Mouse (Mus musculus) MEL (cell line): Measurements from ENCODE around the gene Shb. TPM values are rescaled to one million over a fixed set of nuclear protein-coding genes. Genes with fewer than 3 reads are reported as not detected.

Experiments used
- DNase-seq: peaks from one replicate; pipeline ENCODE4 v3.0.0; 2011; ENCODE audit warnings: low read depth, low spot score
- H3K27ac ChIP-seq: 2 replicates; pipeline ENCODE4 v1.5.1; 2012; ENCODE audit warnings: low read depth, mild to moderate bottlenecking, control low read depth, low read length, moderate library complexity; ENCODE audit not compliant: control insufficient read depth
- H3K27me3 ChIP-seq, 2 experiments: fragments of 150-350 bp in 1 of 2; sonication (generic) in 1 of 2; 2 replicates each; pipeline ENCODE4 v1.6.1; 2012; ENCODE audit warnings: low read length in 2 of 2, mild to moderate bottlenecking in 2 of 2, improper control_type of control experiment in 1 of 2, moderate library complexity in 1 of 2; ENCODE audit not compliant: insufficient read depth in 2 of 2, control insufficient read depth in 1 of 2
- H3K36me3 ChIP-seq, 2 experiments: 2 replicates each; pipeline ENCODE4 v1.6.1; 2012 to 2014; ENCODE audit warnings: low read length in 2 of 2, improper control_type of control experiment in 1 of 2, inconsistent platforms in 1 of 2, mild to moderate bottlenecking in 1 of 2; ENCODE audit not compliant: insufficient read depth in 2 of 2, control insufficient read depth in 1 of 2
- H3K4me1 ChIP-seq, 2 experiments: fragments of 150-350 bp in 1 of 2; sonication (generic) in 1 of 2; 2 replicates each; pipeline ENCODE4 v1.6.1; 2012; ENCODE audit warnings: low read length in 2 of 2, improper control_type of control experiment in 1 of 2, mild to moderate bottlenecking in 1 of 2; ENCODE audit not compliant: insufficient read depth in 2 of 2, control insufficient read depth in 1 of 2
- H3K4me3 ChIP-seq, 2 experiments: fragments of 150-350 bp in 1 of 2; sonication (generic) in 1 of 2; 2 replicates each; pipeline ENCODE4 v1.5.1; 2012; ENCODE audit warnings: low read depth in 2 of 2, low read length in 2 of 2, mild to moderate bottlenecking in 2 of 2, moderate library complexity in 2 of 2, control low read depth in 1 of 2, improper control_type of control experiment in 1 of 2; ENCODE audit not compliant: control insufficient read depth in 1 of 2, insufficient read depth in 1 of 2
- H3K79me2 ChIP-seq: 2 replicates; pipeline ENCODE4 v1.6.1; 2012; ENCODE audit warnings: mild to moderate bottlenecking, low read length, moderate library complexity; ENCODE audit not compliant: control insufficient read depth, poor library complexity, insufficient read depth
- H3K9ac ChIP-seq: 2 replicates; pipeline ENCODE4 v1.6.1; 2012; ENCODE audit warnings: low read depth, mild to moderate bottlenecking, control low read depth, low read length, moderate library complexity; ENCODE audit not compliant: control insufficient read depth, poor library complexity, severe bottlenecking
- H3K9me3 ChIP-seq: fragments of 150-350 bp; sonication (generic); replicated peaks from 2 replicates; pipeline ENCODE4 v1.6.1; 2012; ENCODE audit warnings: mild to moderate bottlenecking, low read length, improper control_type of control experiment, moderate library complexity; ENCODE audit not compliant: insufficient read depth
- BHLHE40 ChIP-seq: IDR thresholded peaks from 2 replicates; pipeline ENCODE4 v1.6.1; 2012; ENCODE audit warnings: low read depth, mild to moderate bottlenecking, inconsistent platforms, low read length, improper control_type of control experiment, borderline replicate concordance
- CHD1 ChIP-seq: IDR thresholded peaks from 2 replicates; pipeline ENCODE4 v1.6.1; 2012; ENCODE audit warnings: low read depth, mild to moderate bottlenecking, inconsistent platforms, low read length, improper control_type of control experiment
- CHD2 ChIP-seq: IDR thresholded peaks from 2 replicates; pipeline ENCODE4 v1.6.1; 2011; ENCODE audit warnings: low read length, improper control_type of control experiment
- E2F4 ChIP-seq: IDR thresholded peaks from 2 replicates; pipeline ENCODE4 v1.6.1; 2011; ENCODE audit warnings: low read depth, low read length, improper control_type of control experiment, borderline replicate concordance
- ELF1 ChIP-seq: IDR thresholded peaks from 2 replicates; pipeline ENCODE4 v1.6.1; 2014; ENCODE audit warnings: low read depth, mild to moderate bottlenecking, inconsistent platforms, low read length, improper control_type of control experiment, moderate library complexity
- EP300 ChIP-seq, 2 experiments: IDR thresholded peaks; 2 replicates each; pipeline ENCODE4 v1.6.1; 2011; ENCODE audit warnings: improper control_type of control experiment in 2 of 2, low read length in 2 of 2, low read depth in 1 of 2, mild to moderate bottlenecking in 1 of 2
- ETS1 ChIP-seq: IDR thresholded peaks from 2 replicates; pipeline ENCODE4 v1.6.1; 2012; ENCODE audit warnings: low read depth, mild to moderate bottlenecking, inconsistent platforms, low read length, improper control_type of control experiment, moderate library complexity
- GABPA ChIP-seq: IDR thresholded peaks from 2 replicates; pipeline ENCODE4 v1.6.1; 2012; ENCODE audit warnings: low read depth, mild to moderate bottlenecking, inconsistent platforms, low read length, improper control_type of control experiment, moderate library complexity
- GATA1 ChIP-seq: IDR thresholded peaks from 2 replicates; pipeline ENCODE4 v1.6.1; 2011; ENCODE audit warnings: low read depth, low read length, improper control_type of control experiment
- HCFC1 ChIP-seq: IDR thresholded peaks from 2 replicates; pipeline ENCODE4 v1.6.1; 2012; ENCODE audit warnings: low read depth, mild to moderate bottlenecking, inconsistent platforms, low read length, improper control_type of control experiment, moderate library complexity
- MXI1 ChIP-seq: IDR thresholded peaks from 2 replicates; pipeline ENCODE4 v1.6.1; 2011; ENCODE audit warnings: mild to moderate bottlenecking, low read depth, low read length, improper control_type of control experiment
- MYB ChIP-seq: IDR thresholded peaks from 2 replicates; pipeline ENCODE4 v1.6.1; 2011; ENCODE audit warnings: mild to moderate bottlenecking, low read depth, low read length, improper control_type of control experiment
- MYC ChIP-seq: IDR thresholded peaks from 2 replicates; pipeline ENCODE4 v1.6.1; 2011; ENCODE audit warnings: low read depth, mild to moderate bottlenecking, low read length, improper control_type of control experiment, moderate library complexity
- NELFE ChIP-seq: IDR thresholded peaks from 2 replicates; pipeline ENCODE4 v1.6.1; 2011; ENCODE audit warnings: low read depth, low read length, improper control_type of control experiment
- POLR2AphosphoS2 ChIP-seq: IDR thresholded peaks from 2 replicates; pipeline ENCODE4 v1.6.1; 2011; ENCODE audit warnings: low read length, improper control_type of control experiment
- POLR2AphosphoS5 ChIP-seq: IDR thresholded peaks from 2 replicates; pipeline ENCODE4 v1.6.1; 2012; ENCODE audit warnings: low read depth, borderline replicate concordance, mild to moderate bottlenecking, inconsistent platforms, low read length, moderate library complexity, mixed read lengths
- TBP ChIP-seq: IDR thresholded peaks from 2 replicates; pipeline ENCODE4 v1.8.0; 2011; ENCODE audit warnings: low read depth, low read length, improper control_type of control experiment
- UBTF ChIP-seq: IDR thresholded peaks from 2 replicates; pipeline ENCODE4 v1.6.1; 2012; ENCODE audit warnings: low read depth, mild to moderate bottlenecking, inconsistent platforms, low read length, improper control_type of control experiment, moderate library complexity, borderline replicate concordance; ENCODE audit not compliant: insufficient read depth
- USF1 ChIP-seq: IDR thresholded peaks from 2 replicates; pipeline ENCODE4 v1.6.1; 2014; ENCODE audit warnings: low read depth, mild to moderate bottlenecking, inconsistent platforms, low read length, improper control_type of control experiment, moderate library complexity
- ZKSCAN1 ChIP-seq: IDR thresholded peaks from 2 replicates; pipeline ENCODE4 v1.6.1; 2012; ENCODE audit warnings: low read depth, mild to moderate bottlenecking, inconsistent platforms, low read length, improper control_type of control experiment, moderate library complexity
- ZMIZ1 ChIP-seq: IDR thresholded peaks from 2 replicates; pipeline ENCODE4 v1.6.1; 2012; ENCODE audit warnings: low read depth, mild to moderate bottlenecking, inconsistent platforms, low read length, improper control_type of control experiment, moderate library complexity
- ZNF384 ChIP-seq: IDR thresholded peaks from 2 replicates; pipeline ENCODE4 v1.6.1; 2012; ENCODE audit warnings: low read depth, mild to moderate bottlenecking, inconsistent platforms, low read length, improper control_type of control experiment
- polyA plus RNA-seq, 2 experiments: library from polyadenylated mRNA; stranded (reverse) in 1 of 2; unstranded in 1 of 2; fragments of >175 nt in 1 of 2; fragments of >200 nt in 1 of 2; gene quantifications; 2 replicates each; pipeline versions ENCODE4 v1.2.1 to v1.2.4; 2012; ENCODE audit warnings: low replicate concordance in 2 of 2, low read depth in 1 of 2; ENCODE audit not compliant: insufficient read length in 2 of 2, insufficient read depth in 1 of 2, missing spikeins in 1 of 2
- total RNA-seq: library from RNA; depleted of rRNA; stranded (reverse); fragments of 300-350 nt; gene quantifications from 2 replicates; pipeline ENCODE4 v1.2.3, GENCODE M21; 2012

Gene Shb
- total and polyA plus RNA-seq, 3 experiments = 5.2 to 13.9 TPM; not detected in 1

DNA sequence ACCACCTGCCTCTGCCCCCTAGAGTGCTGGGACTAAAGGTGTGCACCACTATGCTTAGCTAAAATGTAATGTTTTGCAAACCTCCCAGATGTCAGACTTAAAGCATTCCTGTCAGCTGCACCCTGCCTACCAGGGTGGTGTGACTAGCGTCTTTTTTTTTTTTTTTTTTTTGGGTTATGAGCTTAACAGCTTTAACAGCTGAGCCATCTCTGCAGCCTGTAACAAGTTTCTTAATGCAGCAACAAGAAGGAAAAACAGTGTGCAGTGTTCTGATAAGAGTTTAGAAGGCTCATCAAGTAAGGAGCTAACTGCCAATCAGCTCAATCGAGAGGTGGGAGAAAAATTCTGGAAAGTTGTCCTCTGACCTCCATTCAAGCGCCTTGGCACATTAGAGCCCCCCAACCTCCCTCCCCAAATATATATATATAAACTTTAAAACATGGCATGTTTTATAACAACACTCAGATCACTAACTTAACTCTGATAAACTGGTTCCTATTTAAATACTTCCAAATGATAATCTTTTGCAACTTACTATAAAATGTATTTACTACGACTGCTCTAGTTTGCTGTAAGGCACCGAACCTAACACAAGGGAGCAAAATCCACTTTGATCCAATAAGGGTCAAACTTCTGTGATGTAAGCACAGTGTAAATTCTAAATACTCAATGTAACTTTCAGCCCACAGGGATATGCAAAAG, 125.1 kb downstream of the Shb start (continued):
- TF ChIP-seq ZKSCAN1 = peak; percentile 70; the same call in 1 of the 2 replicates
- peak; percentile 58; the same call in 1 of the 2 replicates for TF ChIP-seq CHD1
- peak; percentile 87 to 89 for TF ChIP-seq EP300 (IDR thresholded peaks at IDR 0.05; ENCODE audit: low read depth in 1 of 2, low read length in 2 of 2)

DNA sequence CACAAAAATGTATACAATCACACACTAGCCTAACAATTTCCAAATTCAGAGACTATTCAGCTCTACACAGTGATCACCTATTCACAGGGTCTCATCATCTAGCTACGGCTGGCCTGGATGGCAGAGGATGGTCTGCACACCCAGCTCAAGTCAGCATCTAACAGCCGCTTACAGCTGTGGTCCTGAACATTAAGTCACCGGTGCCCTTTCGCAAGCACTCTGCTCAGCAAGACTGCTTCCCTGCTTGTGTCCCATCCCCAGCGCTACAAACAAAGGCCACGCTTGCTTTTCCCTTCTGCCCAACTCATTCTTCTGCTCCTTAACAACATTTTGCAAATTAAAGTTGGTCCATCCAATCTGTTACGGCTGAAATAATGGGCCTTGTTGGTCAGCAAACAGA, 125.9 kb downstream of the Shb start:
- no peaks in the 10 kb centered on the region for H3K9me3 ChIP-seq
- peak overlapping the region; percentile 79 for H3K27ac ChIP-seq
- H3K4me3 ChIP-seq = peak overlapping the region in 1 of 2 experiments; percentile 16; a peak in 1 of 4 replicates
- H3K27me3 ChIP-seq = no peaks in the 10 kb centered on the region
- TF ChIP-seq USF1 (no peak), HCFC1 (no peak), UBTF (no peak), TBP (no peak), MYC (no peak), MXI1 (no peak), GATA1 (no peak), POLR2AphosphoS2 (no peak), ZMIZ1 (no peak), POLR2AphosphoS5 (no peak), CHD2 (no peak), ETS1 (no peak)
- TF ChIP-seq, all 39 proteins: peak for 0
- Histone ChIP-seq H3K79me2 (peaks cover 30% of the 10 kb centered on the region), H3K36me3 (peaks cover 9 to 37% of the 10 kb centered on the region in 2 experiments; a peak in 3 of 4 replicates), H3K9ac (peak overlapping the region; percentile 8), H3K4me1 (peaks cover 10 to 36% of the 10 kb centered on the region in 2 experiments)
- DNase-seq = no peak

DNA sequence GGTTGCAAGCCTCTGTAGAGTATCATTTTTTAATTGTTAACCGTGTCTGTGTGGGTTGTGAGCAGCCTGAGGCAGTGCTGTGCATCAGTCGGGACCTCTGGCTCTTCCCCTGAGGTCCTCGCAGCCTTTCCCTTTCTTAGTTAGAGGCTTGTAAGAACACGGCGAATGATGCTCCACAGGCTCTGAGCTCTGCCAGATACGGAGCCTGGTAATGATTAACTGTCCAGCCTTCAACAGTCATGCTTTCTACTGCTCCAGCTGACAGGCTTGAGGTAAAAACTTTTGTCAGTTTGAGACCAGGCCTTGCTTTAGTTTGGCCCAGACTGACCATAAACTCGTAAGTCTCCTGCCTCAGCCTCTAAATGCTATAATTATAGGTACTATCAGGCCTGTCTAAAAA, 127.0 kb downstream of the Shb start:
- peaks cover 11 to 37% of the 10 kb centered on the region in 2 experiments; a peak in 3 of 4 replicates for H3K36me3 ChIP-seq
- peaks cover 10 to 36% of the 10 kb centered on the region in 2 experiments for H3K4me1 ChIP-seq
- no peak overlapping the region for H3K4me3 ChIP-seq
- peaks cover 32% of the 10 kb centered on the region for H3K79me2 ChIP-seq
- H3K9me3 ChIP-seq = no peaks in the 10 kb centered on the region
- no peak overlapping the region for H3K27ac ChIP-seq
- no peak for DNase-seq
- no peak for TF ChIP-seq POLR2AphosphoS2
- no peak for TF ChIP-seq BHLHE40
- TF ChIP-seq POLR2AphosphoS5 = no peak
- TF ChIP-seq NELFE = no peak
- no peak for TF ChIP-seq GABPA
- no peak for TF ChIP-seq CHD2
- no peak for TF ChIP-seq E2F4
- TF ChIP-seq HCFC1 = no peak
- no peak for TF ChIP-seq MYB
- no peak for TF ChIP-seq ZNF384
- TF ChIP-seq ELF1 = no peak
- TF ChIP-seq ZKSCAN1 = no peak
- TF ChIP-seq EP300 (IDR thresholded peaks at IDR 0.05; ENCODE audit: low read depth in 1 of 2, low read length in 2 of 2) = no peak
- H3K9ac ChIP-seq = no peak overlapping the region
- H3K27me3 ChIP-seq = no peaks in the 10 kb centered on the region
